Mouse (Mus musculus) mouse trophoblast stem cell (cell line): ENCODE measurements around the gene Ascl2.

Source experiments
- in situ Hi-C, 2 experiments: fragments of 300-500 bp; cut with MseI, MboI; formaldehyde crosslinking; loops; 2 replicates in 1 of 2; 3 replicates in 1 of 2; pipeline ENCODE4 v1.15.1; 2025

Ascl2 gene

DNA sequence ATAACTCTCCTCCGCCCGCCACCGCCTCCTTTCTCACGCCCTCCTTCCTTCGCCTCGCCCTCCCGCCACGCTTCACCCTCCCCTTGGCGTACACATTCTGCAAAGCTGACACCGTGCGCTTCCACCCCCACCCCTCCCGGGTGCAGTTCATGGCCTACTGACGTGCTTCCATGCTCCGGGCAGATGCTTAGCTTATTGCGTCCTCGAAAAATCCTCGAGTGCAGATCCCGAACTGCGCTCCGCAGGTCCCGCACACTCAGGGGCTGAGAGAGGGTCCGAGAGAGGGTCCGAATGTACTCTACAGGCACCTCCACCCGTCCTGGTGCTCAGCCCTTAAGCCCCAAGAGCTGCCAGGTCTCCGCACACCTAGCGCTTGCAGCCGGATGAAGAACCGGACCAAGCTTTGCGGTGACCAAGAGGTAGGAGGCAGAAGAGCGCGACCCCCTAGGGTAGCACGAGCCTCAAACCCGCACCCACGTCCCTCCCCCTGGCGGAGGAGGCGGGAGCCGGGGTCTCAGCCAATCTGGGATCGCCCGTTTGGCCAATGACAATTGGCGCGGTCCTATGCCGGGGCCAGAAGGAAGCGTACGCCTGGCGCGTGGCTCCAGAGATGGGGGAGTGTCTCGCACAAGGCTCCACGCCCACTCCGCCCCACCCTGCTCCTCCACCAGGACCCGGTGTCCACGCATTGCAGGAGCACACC, at the start of gene Ascl2:
TSS of gene Ascl2 (minus strand) at position 456 of the 703 bp plus-strand sequence.
- in situ Hi-C loops = no loop called here

DNA sequence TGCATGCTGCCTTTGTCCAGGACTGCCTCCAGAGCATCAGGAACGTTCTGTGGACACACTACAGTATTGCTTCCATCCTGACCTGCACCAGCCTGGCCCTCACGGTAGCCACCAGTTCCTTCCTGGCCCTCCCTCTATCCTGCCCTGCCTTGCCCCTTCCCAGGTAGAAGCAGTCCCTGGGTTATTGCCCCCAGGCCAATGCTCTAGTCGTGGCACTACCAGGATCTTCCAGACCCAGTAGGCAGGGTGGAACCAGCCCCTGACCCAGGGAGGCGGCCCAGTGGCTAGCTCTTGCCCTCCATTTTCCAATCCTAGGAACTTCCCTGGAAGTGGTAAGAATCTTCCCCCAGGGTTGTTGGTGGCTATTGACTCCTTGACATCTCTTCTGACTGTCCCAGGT, 48.1 kb upstream of the Ascl2 start:
- in situ Hi-C loops = no loop called here

DNA sequence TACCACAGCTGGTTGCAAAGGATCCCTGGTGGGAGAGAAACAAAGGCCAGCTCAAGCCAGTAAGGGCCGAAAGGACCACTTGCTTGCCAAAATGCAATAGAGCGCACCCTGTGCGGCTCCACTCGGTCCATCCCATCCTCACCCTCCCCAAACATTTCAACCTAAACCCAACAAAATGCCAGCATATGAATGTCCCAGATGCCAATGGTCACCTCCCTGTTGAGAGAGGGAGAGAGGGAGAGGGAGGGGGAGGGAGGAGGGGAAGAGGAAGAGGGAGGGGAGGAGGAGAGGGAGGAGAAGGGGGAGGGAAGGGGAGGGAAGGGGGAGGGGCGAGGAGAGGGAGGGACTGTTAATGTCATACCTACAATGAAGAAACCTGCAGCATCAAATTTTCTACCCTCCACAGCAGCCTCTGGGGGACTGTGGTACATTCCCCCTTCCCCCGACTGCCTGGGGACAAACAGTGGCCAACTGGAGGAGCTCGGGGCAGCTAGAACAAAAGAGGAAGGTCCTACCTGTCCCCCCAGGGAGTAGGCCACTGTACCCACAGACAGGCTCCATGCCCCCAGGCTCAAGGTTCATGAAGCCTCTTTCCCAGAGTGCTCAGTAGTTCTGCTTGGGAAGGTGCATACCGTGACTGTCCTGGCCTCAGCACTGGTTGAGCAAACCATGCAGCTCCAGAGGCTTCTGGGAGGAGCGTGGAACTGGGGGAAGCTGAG, 47.5 kb upstream of the Ascl2 start:
- in situ Hi-C loops = no loop called here

DNA sequence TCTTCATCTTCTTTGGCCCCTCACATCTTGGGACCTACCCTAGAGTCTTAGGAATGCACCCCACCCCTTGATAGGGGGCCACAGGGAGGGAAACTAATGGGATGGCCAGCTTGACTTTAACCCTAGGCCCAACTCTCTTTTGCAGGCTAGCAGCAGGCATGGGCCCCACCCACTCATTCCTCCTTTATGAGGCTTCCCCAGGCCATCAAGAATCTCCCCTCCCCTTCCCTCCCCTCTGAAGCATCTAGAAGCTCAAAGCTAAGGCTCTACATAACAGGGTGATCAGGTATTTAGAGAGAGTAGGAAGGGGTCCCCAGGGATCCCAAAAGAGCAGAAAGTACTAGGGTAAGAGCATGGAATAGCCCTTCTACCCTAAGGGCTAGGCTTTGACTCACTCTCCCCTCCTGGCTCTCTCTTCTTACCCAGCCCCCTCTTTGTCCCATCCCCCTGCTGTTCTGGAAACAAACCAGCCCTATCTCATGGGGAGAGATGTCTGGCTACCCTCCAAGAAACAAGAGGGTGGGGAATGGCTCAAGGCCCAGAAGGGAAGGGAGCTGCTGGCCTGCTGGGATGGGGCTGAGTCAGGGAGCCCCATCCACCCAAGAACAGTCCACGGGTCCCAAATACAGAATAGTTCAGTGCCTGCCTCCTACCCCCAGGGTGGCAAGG, 46.8 kb upstream of the Ascl2 start:
- in situ Hi-C loops = no loop called here

DNA sequence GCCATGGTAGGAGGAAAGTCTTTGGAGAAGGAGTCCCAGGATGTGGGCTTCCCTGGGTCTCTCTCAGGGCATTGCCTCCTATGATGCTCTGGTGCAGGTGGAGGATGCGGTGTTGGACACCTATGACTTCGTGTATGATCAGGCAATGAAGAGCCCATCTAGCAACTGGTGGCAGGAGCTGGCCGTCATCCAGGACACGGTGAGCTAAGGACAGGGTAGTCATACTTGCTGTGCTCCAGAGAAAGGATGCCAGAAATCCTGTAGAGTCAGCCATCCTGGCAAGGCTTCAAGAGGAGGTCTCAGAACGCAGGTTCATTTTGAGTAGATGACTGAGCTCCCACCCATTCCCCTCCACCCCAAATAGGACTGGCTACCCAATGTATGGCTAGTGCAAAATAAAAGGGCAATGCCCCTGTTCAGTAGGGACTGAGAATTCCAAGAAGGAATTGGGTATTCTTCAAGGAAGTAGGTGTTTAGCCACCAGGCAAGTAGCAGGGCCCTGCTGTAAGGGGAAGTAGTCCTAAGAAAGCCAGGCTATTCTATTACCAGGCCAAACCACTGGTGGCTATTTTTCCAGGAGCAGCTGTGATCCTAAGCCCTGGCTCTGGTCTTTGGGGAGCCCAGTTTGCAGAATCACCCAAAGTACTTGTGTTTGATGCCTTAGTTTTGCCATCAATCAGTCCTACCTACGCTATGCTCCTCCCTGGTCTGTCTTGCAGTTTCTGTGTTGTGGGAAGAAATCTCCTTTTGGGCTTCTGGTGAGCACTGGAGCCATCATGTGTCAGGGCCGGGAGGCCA, 46.0 kb upstream of the Ascl2 start:
- in situ Hi-C loops = no loop called here

DNA sequence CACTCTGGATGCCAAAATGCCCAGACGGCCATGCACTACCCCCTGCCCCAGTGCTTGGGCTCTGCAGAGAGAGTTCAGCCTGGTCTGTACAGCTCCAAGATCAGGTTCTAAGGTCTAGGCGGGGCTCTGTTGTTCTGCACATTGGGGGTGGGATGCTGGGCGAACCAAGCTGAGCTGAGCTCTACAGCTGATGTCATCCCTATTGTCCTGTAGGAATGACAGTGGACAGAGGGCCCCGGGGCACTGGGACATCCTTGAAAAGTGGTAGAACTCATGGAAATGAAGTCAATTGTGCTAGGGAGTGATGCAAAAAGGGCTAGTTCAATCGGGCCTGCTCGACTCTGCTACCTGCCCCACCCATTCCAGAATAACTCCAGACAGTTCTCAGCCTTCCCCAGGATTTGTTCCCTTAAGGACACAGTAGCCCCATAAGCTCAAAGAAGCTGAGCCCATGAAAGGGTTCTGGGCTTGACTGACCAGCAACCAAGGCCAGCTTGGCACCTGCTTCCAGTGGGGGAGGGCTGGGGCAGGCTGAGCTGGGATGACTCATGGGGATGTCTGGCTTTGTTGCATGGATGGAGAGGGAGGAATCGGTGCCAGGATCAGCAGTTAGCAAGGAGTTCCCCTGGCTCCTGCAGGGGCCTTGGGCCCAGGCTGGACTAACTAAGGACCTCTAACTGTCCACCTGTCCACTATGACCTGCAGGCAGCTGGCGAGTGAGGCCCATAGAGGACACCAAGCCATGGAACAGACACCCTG, 44.5 kb upstream of the Ascl2 start:
- in situ Hi-C loops = no loop called here

DNA sequence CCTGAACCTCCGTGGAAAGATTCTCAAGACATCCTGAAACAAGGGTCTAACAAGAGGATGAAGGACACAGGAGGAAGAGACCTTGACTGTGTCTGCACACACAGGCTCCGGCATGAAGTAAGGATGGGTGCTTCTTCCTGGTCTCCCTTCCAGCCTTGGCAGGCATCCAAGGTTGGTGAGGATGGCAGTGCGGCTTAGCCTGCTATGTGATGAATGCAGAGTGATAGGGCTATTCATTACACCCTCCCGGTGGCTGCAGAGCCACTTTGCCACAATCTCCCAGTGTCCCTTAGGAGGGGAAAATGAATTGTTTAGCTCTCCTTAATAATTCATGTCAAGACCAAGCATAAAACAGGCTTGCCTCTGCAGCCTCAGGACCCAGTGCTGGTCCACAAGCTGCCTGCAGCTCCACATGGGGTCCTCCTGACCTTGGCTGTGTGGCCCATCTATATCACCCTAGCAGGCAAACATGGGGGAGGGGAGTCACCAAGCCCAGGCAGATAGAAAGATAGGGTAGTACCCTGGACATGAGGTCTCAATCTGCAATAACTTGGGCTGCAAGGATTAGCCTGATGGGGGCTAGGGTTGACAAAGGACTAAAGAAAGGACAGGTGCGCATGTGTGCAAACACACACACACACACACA, 43.3 kb upstream of the Ascl2 start:
- in situ Hi-C loops = no loop called here

DNA sequence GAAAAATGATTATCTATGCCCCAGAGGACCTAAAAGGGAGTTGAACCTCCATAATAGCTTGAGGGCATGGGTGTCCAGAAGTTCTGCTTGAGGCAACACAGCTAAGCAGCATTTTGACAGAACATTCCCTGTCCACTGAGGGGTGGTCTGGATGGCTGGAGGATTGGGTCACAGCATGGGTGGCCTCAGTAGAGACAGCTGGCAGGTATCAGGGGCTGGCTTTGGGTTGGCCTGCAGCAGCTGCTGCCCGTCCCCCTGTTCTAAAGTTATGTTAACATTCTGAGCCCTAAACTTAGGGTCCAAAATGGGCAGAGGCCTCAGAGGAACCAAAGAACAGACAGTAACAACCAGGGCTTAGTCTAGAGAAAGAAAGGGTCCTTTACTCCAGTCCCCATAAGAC, 42.2 kb upstream of the Ascl2 start:
- in situ Hi-C loops = no loop called here

DNA sequence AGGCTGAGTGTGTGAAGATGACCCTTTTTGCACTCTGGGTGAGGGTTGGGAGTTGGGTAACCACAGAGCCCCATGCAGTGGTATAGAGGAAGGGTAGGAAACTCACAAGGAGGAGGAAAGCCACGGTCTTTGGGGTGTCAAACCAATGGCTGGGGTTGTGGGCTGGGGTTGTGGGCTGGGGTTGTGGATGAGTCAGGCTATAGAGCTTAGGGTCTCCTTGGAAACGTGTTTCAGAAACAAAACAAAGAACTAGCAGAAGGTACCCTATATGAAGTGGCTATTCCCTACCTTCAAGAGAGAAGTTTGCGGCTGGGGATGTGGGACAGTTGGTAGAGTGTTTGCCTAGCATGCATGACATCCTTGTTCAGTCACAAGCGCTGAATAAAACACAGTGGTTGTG, 40.9 kb upstream of the Ascl2 start:
- in situ Hi-C loops = no loop called here

DNA sequence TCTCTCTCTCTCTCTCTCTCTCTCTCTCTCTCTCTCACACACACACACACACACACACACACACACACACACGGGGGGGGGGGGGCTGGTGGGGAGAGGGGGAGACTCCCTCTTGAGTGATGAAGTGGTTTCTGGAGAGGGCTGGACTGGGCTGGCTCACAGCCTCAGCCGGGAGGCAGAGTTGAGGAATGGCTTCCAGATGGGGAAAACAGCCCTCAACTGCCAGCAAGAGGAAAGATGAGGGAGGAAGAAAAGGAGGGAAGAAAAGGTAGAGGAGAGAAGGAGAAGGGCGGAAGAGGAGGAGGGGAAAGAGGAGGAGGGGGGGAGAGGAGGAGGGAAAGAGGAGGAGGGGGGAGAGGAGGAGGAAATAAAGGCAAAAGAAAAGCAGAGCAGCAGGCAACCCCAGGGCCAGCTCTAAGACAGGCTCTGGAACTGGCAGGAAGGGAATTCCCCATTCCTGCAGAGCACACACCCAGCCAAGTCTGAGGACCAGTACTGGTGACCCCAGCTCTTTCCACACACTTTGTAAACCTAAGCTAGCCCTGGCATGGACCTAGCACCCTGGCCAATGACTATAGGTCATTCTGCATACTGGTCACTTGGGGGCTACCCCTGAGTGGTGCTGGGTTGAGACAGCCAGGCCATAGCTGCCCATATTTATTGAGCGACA, 40.1 kb upstream of the Ascl2 start:
- in situ Hi-C loops = no loop called here

DNA sequence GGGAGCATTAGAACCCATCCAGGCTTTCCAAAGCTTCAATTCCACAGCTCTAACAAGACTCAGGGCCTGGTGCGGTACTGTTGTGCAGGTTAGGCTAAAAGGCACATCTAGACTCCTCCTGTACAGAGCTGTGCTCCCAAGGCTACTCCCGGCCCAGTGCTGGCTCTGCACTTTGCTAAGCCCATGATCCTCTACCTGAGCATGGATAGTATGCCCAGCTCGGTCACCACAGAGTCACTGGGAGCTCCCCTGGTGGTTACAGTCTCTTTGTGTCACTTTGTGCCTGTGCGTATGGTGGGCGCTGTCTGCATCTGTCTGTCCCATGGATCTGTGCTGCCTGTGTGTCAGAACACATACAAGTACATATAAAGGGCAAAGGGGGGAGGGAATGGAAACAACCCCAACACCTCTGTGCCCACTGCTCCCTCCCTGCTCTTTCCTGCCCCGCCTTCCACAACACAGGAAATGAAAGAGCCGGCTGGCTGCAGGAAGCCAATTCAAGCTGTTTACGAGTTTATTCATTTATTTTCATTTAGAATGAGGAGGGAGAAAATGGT, 39.4 kb upstream of the Ascl2 start:
- in situ Hi-C loops = no loop called here

DNA sequence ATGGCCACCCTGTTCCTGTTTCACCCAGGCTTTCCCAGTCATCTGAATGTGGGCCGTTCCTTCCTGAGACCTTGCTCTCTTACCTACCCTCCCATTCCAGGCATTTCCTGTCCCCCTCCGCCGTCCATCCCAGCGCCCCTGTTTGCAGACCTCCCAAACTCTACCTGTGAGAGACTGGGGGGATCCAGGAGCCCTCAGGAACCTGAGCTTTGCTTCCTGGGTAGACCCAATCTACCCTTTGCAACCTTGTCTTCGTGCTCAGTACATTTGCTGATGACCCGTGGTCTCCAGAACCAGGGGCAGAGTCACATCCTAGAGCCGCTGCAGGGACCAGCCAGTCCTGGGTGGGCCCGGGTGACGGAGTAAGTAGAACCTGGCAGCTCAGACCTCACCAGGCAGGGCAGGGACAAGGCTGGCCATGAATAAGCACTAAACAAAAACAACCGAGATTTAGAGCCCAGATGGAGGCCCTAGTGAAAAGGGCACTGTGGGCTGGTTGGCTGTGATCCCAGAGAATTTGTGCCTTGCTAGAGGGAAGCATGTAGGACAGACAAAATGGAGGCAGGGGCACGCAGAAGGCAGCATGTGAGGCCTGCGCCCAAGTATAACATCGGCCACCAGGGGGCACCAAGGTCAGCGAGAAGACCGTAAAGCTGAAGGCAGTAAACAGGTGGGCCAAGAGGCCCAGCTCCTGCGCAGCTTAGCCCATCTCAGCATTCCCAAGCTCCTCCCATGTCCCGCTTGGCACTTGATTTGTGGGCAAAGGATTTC, 38.7 kb upstream of the Ascl2 start:
- in situ Hi-C loops = no loop called here

DNA sequence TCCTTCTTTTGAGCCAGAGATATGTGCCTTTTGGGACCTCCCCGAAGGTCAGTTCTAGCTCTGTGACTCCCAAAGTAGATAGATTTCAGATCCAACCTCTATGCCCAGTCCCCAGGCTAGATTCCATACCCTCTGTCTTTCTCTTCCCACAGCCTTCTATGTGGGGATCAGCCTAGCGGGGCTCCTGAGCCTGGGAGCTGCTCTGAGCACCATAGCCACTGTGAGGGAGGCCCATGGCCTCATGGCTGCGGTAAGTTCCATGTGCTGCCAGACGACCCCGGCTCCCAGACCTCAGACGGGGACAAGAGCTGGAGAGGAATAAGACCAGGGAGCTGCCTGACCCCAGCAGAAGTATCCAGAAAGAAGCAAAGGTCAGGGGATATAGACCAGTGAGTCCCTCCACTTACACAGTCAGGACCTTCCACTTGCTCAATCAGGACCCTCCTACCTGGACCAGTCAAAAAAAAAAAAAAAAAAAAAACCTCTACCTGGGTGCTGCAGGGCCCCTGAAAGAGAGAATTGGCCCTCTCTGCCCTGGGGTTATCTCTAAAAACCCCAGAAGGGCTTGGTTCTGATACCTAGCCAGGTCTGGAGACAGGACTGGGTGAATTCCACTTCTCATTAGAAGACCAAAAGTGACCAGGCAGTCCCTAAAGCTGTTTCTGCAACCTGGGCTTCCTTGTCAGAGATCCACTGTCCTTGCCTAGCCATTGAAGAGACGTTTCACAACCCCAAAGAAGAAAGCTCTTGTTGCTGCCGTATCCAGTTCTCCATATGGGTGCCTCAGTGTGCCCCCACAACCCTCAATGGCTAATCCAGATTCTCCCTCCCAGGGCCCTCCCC, 37.9 kb upstream of the Ascl2 start:
- in situ Hi-C loops = no loop called here

DNA sequence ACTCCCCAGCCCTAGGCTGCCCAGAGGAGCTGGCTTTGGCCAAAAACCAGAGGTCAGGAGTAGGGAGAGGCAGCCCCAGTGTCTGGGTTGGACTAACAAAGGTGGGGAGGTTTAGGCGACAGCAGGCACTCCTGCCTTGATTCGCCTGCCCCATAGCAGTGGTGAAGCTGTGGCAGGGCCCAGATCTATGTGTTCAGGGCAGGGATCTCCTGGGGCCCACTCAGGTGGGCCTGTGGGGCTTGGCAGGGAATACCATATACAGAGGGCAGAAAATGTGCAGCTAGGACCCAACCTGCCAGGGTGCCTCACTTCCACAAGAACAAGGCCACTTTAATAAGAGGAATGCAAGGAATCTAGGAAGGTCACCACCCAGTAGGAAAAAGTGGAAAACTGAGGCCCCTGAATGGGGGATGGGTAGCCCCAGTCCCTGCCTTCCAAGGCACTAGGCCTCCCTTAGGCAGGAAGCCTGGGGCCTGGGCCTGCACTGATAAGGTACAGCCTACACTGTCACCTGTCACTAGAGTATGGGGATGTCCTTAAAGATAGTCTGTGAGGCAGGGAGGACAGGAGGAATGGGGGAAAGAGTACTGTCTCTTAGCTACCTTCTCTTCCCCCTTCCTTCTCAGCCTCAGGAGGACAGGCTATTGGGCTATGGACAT, 37.2 kb upstream of the Ascl2 start:
- in situ Hi-C loops = no loop called here

DNA sequence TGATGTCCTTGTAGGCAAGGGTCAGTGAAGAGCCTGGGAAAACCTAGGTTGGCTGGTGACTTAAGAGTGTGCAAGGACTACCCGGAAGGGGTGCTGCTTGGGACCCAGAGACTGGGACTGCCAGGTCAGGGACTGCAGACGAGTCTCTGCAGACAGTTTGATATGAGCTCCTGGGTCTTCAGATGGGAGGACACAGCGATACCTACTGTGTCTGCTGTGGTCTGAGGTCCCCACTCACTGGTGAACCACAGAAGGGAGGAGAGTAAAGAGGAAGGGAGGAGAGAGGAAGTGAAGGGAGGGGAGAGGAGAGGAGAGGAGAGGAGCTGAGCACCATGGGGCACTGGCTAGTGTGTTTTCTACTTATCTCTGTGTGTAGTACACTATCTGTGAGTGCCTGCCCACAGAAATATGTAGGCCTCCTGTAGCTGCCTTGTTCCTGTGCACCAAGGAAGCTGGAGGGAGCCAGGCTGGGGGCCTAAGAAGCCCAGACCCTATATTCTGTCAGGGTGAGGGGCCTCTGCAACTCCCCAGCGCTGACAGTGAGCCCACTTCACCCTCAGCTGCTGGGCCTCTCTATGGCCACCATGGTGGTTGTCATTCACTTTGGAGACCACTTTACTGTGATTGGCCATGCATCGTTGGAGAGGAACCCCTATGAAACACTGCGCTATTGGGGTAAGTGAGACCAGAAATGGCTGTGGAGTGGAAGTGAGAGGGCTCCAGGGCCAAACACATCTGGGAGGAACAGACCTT, 36.5 kb upstream of the Ascl2 start:
- in situ Hi-C loops = no loop called here

DNA sequence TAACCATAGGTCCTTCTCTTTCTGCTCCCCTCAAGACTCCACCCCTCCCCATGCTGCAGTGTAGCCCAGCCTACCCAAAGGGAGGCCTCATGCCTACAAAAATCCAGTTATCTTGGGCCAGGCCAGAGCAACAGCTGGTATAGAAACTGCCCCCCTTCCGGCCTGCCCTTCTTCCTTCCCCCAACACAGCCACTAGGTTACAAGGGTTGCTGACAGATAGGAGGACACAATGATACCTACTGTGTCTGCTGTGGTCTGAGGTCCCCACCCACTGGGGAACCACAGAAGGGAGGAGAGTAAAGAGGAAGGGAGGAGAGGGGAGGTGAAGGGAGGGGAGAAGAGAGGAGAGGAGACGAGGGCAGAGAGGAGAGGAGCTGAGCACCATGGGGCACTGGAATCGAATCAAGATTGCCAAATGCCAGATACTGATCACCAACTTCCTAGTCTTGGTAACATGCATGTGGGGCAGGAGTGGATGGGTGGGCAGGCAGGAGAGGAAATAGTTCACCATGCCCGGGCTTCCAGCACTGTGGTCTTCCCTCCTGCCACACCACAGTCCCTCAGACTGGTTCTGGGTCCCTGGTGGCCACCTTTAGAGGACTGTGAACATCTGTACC, 35.8 kb upstream of the Ascl2 start, which contains the start of gene Tspan32:
TSS of gene Tspan32 (plus strand) at position 320 of the 617 bp plus-strand sequence.
- in situ Hi-C loops = no loop called here
